Mouse (Mus musculus) cerebellum, adult 2 months (tissue): ENCODE data around the gene Snapc2. TPM values are rescaled to one million over a fixed set of nuclear protein-coding genes. Genes with fewer than 3 reads are reported as not detected.

Source experiments
- DNase-seq, 2 experiments: peaks; one replicate each; pipeline ENCODE4 v3.0.0; 2021
- H3K27ac ChIP-seq: fragments of 200-500 bp; 2 replicates; pipeline ENCODE4 v1.5.1; 2012; ENCODE audit warnings: low read length, control low read depth, inconsistent platforms; ENCODE audit not compliant: insufficient read depth
- H3K27me3 ChIP-seq: fragments of 200-500 bp; 2 replicates; pipeline ENCODE4 v1.6.1; 2012; ENCODE audit warnings: inconsistent platforms, mild to moderate bottlenecking, low read length, moderate library complexity; ENCODE audit not compliant: control insufficient read depth, insufficient read depth
- H3K4me1 ChIP-seq: fragments of 200-500 bp; 2 replicates; pipeline ENCODE4 v1.6.1; 2011; ENCODE audit warnings: low read length; ENCODE audit not compliant: control insufficient read depth, insufficient read depth
- H3K4me3 ChIP-seq: fragments of 200-500 bp; replicated peaks from 2 replicates; pipeline ENCODE3; 2011; ENCODE audit warnings: mild to moderate bottlenecking, low read depth, low read length, control low read depth; ENCODE audit not compliant: insufficient read depth
- CTCF ChIP-seq: fragments of 200-500 bp; IDR thresholded peaks from 2 replicates; pipeline ENCODE4 v1.5.1; 2011; ENCODE audit warnings: low read depth, mild to moderate bottlenecking, control low read depth, low read length, moderate library complexity, borderline replicate concordance; ENCODE audit not compliant: insufficient read depth
- POLR2A ChIP-seq: fragments of 200-500 bp; IDR thresholded peaks from 2 replicates; pipeline ENCODE4 v1.6.1; 2011; ENCODE audit warnings: low read length, control low read depth, borderline replicate concordance; ENCODE audit not compliant: insufficient read depth
- WGBS: fragments of 180-500 bp; shearing (Covaris S2); methylation state at CpG from one replicate; pipeline ENCODE4 v1.1.7; 2018; 5-methylcytosine and 5-hydroxymethylcytosine counted together
- polyA plus RNA-seq: library from polyadenylated mRNA; depleted of rRNA; stranded (reverse); fragments of >200 nt; gene quantifications from 2 replicates; pipeline ENCODE4 v1.2.3, GENCODE M21; 2012; rRNA removed

Snapc2 gene
- polyA plus RNA-seq = 43.8 and 47.0 TPM in 2 replicates

- peak; percentile 91 to 94 for DNase-seq
- Histone ChIP-seq H3K4me3 (peak within 1 kb of the TSS; percentile 88), H3K4me1 (peaks cover 11% of the 10 kb centered on the region), H3K27me3 (no peaks in the 10 kb centered on the region), H3K27ac (peak within 1 kb of the TSS; percentile 47; the same call in 1 of the 2 replicates)
- under 1% methylated on average over 69 of the region's 69 CpGs for WGBS
- TF ChIP-seq CTCF (no peak), POLR2A (peak; percentile 53; the same call in 1 of the 2 replicates)
Observed at GRCm38 (mm10) chr8:4252934-4253841, at the start of gene Snapc2. Snapc2 (plus strand) TSS chr8:4253080.

- no peak for TF ChIP-seq POLR2A
- no peak for TF ChIP-seq CTCF
- Histone ChIP-seq H3K4me1 (peaks cover 10% of the 10 kb centered on the region), H3K27ac (no peak overlapping the region), H3K27me3 (no peaks in the 10 kb centered on the region), H3K4me3 (no peak overlapping the region)
- no peak for DNase-seq
- WGBS = 69% methylated on average over 38 of the region's 38 CpGs
Observed at GRCm38 (mm10) chr8:4205246-4206123, 47.4 kb upstream of the Snapc2 start.

DNA sequence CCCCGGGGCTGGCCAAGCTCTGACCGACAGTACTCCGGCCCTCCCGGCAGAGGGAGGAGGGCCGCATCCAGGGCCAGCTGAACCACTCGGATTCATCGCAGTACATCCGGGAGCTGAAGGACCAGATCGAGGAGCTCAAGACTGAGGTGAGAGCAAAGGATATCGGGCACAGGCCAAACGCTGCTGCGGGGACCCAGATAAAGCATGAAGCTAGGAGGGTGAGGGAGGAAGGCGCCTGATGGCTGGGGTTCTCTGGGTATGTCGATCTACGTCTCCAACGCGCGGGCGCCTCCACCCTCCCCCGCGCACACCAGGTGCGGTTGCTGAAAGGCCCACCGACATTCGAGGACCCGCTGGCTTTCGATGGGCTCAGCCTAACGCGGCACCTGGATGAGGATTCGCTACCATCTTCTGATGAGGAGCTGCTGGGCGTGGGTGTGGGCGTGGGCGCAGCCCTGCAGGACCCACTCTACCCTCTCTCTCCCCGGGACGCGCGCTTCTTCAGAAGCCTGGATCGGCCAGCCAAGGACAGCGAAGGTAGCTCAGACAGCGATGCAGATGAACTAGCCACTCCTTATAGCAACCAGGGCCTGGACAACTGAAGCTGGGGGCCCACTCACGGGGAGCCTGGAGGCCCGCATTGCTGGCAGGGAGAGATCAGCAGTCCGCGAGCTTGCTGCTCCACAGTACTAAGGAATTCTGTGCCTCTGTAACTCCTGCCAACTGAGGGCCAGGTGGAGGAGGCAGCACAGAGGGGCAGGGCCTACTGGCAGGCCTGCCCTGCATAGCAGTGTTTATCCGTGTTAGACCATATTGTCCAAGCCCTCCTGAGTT lies 46.5 kb upstream of the Snapc2 start:
- peak; percentile 47 to 60 for DNase-seq
- 33% methylated on average over 44 of the region's 44 CpGs for WGBS
- no peaks in the 10 kb centered on the region for H3K27me3 ChIP-seq
- TF ChIP-seq POLR2A = no peak
- no peak for TF ChIP-seq CTCF
- H3K4me3 ChIP-seq = no peak overlapping the region
- H3K4me1 ChIP-seq = peaks cover 10% of the 10 kb centered on the region
- H3K27ac ChIP-seq = no peak overlapping the region

- 0 out of 2 replicates have a peak overlapping the region, but pooled peaks have one; percentile 19 for H3K27ac ChIP-seq
- TF ChIP-seq POLR2A (no peak), CTCF (no peak)
- H3K27me3 ChIP-seq = no peaks in the 10 kb centered on the region
- no peak overlapping the region for H3K4me3 ChIP-seq
- no peak for DNase-seq
- peaks cover 10% of the 10 kb centered on the region for H3K4me1 ChIP-seq
- WGBS = 14% methylated on average over 2 of the region's 2 CpGs
Observed at GRCm38 (mm10) chr8:4207016-4207350, 45.9 kb upstream of the Snapc2 start.

DNA sequence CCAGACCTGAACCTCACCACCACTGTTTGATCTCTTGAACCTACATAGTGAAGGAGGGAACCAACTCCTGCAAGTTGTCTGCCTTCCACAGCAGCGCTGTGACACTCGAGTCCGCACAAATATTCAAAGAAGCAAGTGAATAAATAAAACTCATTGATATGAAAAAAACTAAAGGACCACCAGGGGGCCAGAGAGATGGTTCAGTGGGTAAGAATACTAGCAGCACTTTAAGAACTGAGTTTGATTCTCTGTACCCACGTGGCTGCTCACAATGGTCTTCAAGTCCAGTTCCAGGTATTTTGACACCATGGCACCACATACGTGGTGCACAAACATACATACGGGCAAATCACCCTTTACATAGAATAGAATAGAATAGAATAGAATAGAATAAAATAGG lies 41.8 kb upstream of the Snapc2 start:
- no peak for TF ChIP-seq POLR2A
- no peak for TF ChIP-seq CTCF
- WGBS = 68% methylated on average over 6 of the region's 6 CpGs
- Histone ChIP-seq H3K4me3 (no peak overlapping the region), H3K27ac (no peak overlapping the region), H3K4me1 (peaks cover 10% of the 10 kb centered on the region), H3K27me3 (no peaks in the 10 kb centered on the region)
- no peak for DNase-seq

DNA sequence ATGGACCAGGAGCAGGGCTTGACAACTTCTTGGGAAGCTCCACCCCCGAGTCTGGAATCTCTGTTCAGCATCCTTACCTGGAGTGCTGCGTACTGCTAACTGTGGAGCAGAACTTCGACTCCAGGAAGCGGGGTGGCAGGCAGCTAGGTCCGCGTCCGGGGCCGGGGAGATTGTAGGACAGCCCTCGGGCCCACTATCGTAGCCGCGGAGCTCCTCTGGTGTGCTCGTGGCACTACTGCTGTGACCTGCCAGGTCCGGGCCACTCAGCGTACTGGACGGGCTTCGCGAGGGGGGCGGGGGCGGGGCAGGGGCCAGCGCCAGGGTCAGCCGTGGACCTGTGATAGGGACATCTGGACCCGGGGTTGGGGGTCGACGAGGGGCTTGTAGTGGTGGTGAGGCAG lies 40.1 kb upstream of the Snapc2 start:
- WGBS = 2% methylated on average over 25 of the region's 25 CpGs
- TF ChIP-seq POLR2A = no peak
- TF ChIP-seq CTCF = no peak
- Histone ChIP-seq H3K4me1 (no peaks in the 10 kb centered on the region; the same call in none of the 2 replicates), H3K27ac (no peak overlapping the region), H3K27me3 (no peaks in the 10 kb centered on the region), H3K4me3 (peak overlapping the region; percentile 14)
- DNase-seq = no peak

GRCm38 (mm10) chr8:4213210-4214005 lies 39.5 kb upstream of the Snapc2 start:
- no peaks in the 10 kb centered on the region; the same call in none of the 2 replicates for H3K4me1 ChIP-seq
- no peak overlapping the region for H3K4me3 ChIP-seq
- 31% methylated on average over 18 of the region's 18 CpGs for WGBS
- H3K27ac ChIP-seq = no peak overlapping the region
- H3K27me3 ChIP-seq = no peaks in the 10 kb centered on the region
- DNase-seq = no peak
- no peak for TF ChIP-seq CTCF
- TF ChIP-seq POLR2A = no peak
